Mouse (Mus musculus): Measurements from ENCODE around the gene Wnt8b. TPM values are rescaled to one million over a fixed set of nuclear protein-coding genes. Genes with fewer than 3 reads are reported as not detected.

Wnt8b gene
- not detected for total RNA-seq (2023)

GRCm38 (mm10) chr19:44493128-44493527, at the start of gene Wnt8b:
Wnt8b (plus strand) TSS chr19:44493472.

GRCm38 (mm10) chr19:44545321-44546041, 52.2 kb downstream of the Wnt8b start, which contains the start of gene Sec31b:
Sec31b (minus strand) TSS chr19:44545864.

GRCm38 (mm10) chr19:44552731-44553130, 59.5 kb downstream of the Wnt8b start, which contains the start of gene Gm20538:
Gm20538 (minus strand) TSS chr19:44552831.

GRCm38 (mm10) chr19:44554861-44555590, 61.8 kb downstream of the Wnt8b start, which contains the start of gene Ndufb8:
Ndufb8 (minus strand) TSS chr19:44555440.

GRCm38 (mm10) chr19:44562652-44563206, 69.5 kb downstream of the Wnt8b start, which contains the start of gene Hif1an:
Hif1an (plus strand) TSS chr19:44562850.

Other genes with a start within 250 kb of the Wnt8b start
- 16.4 TPM for gene Scd2, start 199.8 kb upstream of the Wnt8b start, total RNA-seq (2023)
- 1.2 TPM for gene Scd4, start 160.4 kb upstream of the Wnt8b start, total RNA-seq (2023)
- gene Scd1, start 85.6 kb upstream of the Wnt8b start, total RNA-seq (2023): 52.4 TPM
- 2.8 TPM for gene Sec31b, start 52.4 kb downstream of the Wnt8b start, total RNA-seq (2023)
- gene Gm20538, start 59.4 kb downstream of the Wnt8b start, total RNA-seq (2023): not detected
- 98.9 TPM for gene Ndufb8, start 62.0 kb downstream of the Wnt8b start, total RNA-seq (2023)
- 48.0 TPM for gene Hif1an, start 69.4 kb downstream of the Wnt8b start, total RNA-seq (2023)

All from CD8-positive naive resting alpha-beta T cell, adult 57 days (primary cell).